In the genomic region with DNA sequence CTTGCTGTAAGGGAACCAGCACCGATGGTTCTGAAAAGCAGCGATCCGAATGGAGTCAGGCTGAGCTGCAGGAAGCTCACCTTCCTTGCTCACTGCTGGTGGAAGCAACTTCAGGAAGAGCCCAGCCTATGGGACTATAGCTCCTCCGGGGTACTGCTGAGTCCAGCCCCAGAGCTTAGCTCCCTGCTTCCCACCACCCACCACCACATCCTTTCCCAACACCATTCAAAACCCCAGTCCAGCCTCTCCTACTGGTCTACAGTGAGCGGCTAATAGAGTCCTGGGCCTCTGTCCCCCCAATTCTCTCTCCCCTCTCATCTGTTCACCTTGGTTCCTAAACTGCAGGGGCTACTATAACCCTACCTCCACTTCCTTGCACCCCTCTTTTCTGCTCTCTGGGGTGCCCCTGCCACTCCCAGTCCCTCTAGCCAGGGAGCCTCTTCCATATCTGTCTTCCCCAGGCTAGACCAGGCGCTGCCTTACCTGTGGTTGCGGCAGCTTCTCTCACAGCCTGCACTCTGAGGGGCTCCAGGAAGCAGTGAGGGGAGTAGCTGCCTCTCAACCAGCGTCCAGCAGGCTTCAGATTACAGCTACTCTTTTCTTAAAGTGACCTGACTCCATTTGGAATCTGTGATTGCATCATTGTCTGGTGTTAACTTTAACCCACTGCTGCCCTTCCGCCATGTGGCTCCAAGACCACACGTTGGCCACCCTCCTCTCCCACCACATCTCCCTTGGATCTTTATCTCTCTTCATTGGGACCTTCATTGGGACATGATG, we compare ENCODE assay signal across 8 mouse cellular contexts. TPM values are rescaled to one million over a fixed set of nuclear protein-coding genes. Genes with fewer than 3 reads are reported as not detected.
A peak's percentile ranks its signal among the peaks of the same experiment; 100 is the strongest.
DNase-seq lines count a peak whose midpoint lies in the region; ATAC-seq and TF ChIP-seq lines count a peak whose summit lies in the region.

A gene (minus strand): TSS at position 689 of the 780 bp plus-strand sequence.

- intact Hi-C loops in heart, postnatal 14 days (cut with DNase I): no loop called here

- H3K36me3 ChIP-seq in forebrain, embryonic 11.5 days (ENCODE audit: control insufficient read depth, insufficient read depth, low read length): no peaks in the 10 kb centered on the region
- H3K36me3 ChIP-seq in stomach, postnatal 0 days (ENCODE audit: control insufficient read depth, insufficient read depth, low read length): no peaks in the 10 kb centered on the region

- no peak for DNase-seq in urinary bladder, adult 2 months (ENCODE audit: low spot score)
- no peak for DNase-seq in urinary bladder, postnatal 10 days (ENCODE audit: low spot score)
- DNase-seq in forebrain, embryonic 11.5 days (ENCODE audit: low spot score): no peak
- no peak for DNase-seq in heart, postnatal 14 days
- peak; percentile 26 for DNase-seq in liver
- no peak for DNase-seq in stomach, postnatal 0 days (ENCODE audit: low spot score)
- DNase-seq in spleen, postnatal 4 days (ENCODE audit: low spot score in 2 of 2): no peak
- no peak for DNase-seq in Muller cell, postnatal 12 days (ENCODE audit: inconsistent ontology term)

- H3K4me3 ChIP-seq in forebrain, embryonic 11.5 days (ENCODE audit: low read depth, low read length): peak within 1 kb of the TSS; percentile 15; the same call in 1 of the 2 replicates
- H3K4me3 ChIP-seq in stomach, postnatal 0 days (ENCODE audit: low read depth, low read length): peak within 1 kb of the TSS; percentile 27

- H3K4me2 ChIP-seq in forebrain, embryonic 11.5 days (ENCODE audit: low read depth, low read length, severe bottlenecking): peak within 1 kb of the TSS; percentile 31; the same call in 1 of the 2 replicates
- peak within 1 kb of the TSS; percentile 44 for H3K4me2 ChIP-seq in stomach, postnatal 0 days (replicated peaks; ENCODE audit: low read depth)

- H3K27ac ChIP-seq in forebrain, embryonic 11.5 days (ENCODE audit: low read depth, low read length): no peak within 1 kb of the TSS
- H3K27ac ChIP-seq in stomach, postnatal 0 days (replicated peaks): no peak within 1 kb of the TSS; the same call in 1 of the 2 replicates

- H3K27me3 ChIP-seq in forebrain, embryonic 11.5 days (ENCODE audit: control insufficient read depth, insufficient read depth, low read length): no peaks in the 10 kb centered on the region
- no peaks in the 10 kb centered on the region for H3K27me3 ChIP-seq in stomach, postnatal 0 days (ENCODE audit: control insufficient read depth, insufficient read depth, low read length)

- H3K9ac ChIP-seq in forebrain, embryonic 11.5 days (ENCODE audit: low read length): no peak within 1 kb of the TSS
- peak within 1 kb of the TSS; percentile 47; the same call in 1 of the 2 replicates for H3K9ac ChIP-seq in stomach, postnatal 0 days (ENCODE audit: low read length)

- WGBS in forebrain, embryonic 11.5 days: 51% methylated on average over 10 of the region's 10 CpGs
- 30% methylated on average over 10 of the region's 10 CpGs for WGBS in stomach, postnatal 0 days

- no peak for ATAC-seq in forebrain, embryonic 11.5 days (replicated peaks; ENCODE audit: low FRiP score)
- ATAC-seq in stomach, postnatal 0 days (ENCODE audit: low FRiP score, low TSS enrichment): 0 out of 2 replicates have a peak, but pooled peaks have one; percentile 39

- H3K4me1 ChIP-seq in forebrain, embryonic 11.5 days (replicated peaks; ENCODE audit: control insufficient read depth, insufficient read depth, low read length): no peaks in the 10 kb centered on the region; the same call in 1 of the 2 replicates
- no peaks in the 10 kb centered on the region for H3K4me1 ChIP-seq in stomach, postnatal 0 days (replicated peaks; ENCODE audit: control insufficient read depth, insufficient read depth)

- H3K9me3 ChIP-seq in forebrain, embryonic 11.5 days (ENCODE audit: control insufficient read depth, low read length): no peaks in the 10 kb centered on the region
- no peaks in the 10 kb centered on the region for H3K9me3 ChIP-seq in stomach, postnatal 0 days (ENCODE audit: control insufficient read depth, low read length)

- no peak for TF ChIP-seq CTCF in stomach, postnatal 0 days (IDR thresholded peaks at IDR 0.05; ENCODE audit: low read depth)

- TF ChIP-seq EP300 in stomach, postnatal 0 days (optimal IDR thresholded peaks at IDR 0.05): no peak

RNA-seq across cellular contexts. Expression of the gene that starts here (rescaled TPM):
- polyA plus RNA-seq in urinary bladder, adult 2 months (2012; rRNA removed): 85.3 and 147 TPM in 2 replicates
- 53.6 and 69.3 TPM in 2 replicates for polyA plus RNA-seq in forebrain, embryonic 11.5 days (2014; fragmentation: Nextera tagmentation; extraction: Ambion mirVana)
- total RNA-seq in heart, postnatal 14 days (2021): 10 to 100 TPM; 24.8 to 31.9 TPM
- 53.7 and 69.1 TPM in 2 replicates for polyA plus RNA-seq in stomach, postnatal 0 days (2015; fragmentation: Nextera tagmentation; extraction: Ambion mirVana)
